In genomic region chr16:72470037-72470673, GRCm38 (mm10) we compare ENCODE assay signal across 21 mouse cellular contexts.
DNase-seq lines count a peak whose midpoint lies in the region; ATAC-seq and TF ChIP-seq lines count a peak whose summit lies in the region.
"Had no signal": no experiment of that assay in that cellular context is flagged by ENCODE, and none has a peak within 500 bp of the region (broad histone marks: within the 10 kb centered on the region; RNA-seq: fewer than 3 reads in every experiment).

No protein-coding gene starts in this region.

- ATAC-seq in kidney, embryonic 16.5 days (ENCODE audit: low FRiP score, low TSS enrichment): peak; percentile 19; the same call in 1 of the 2 replicates
- ATAC-seq in embryonic facial prominence, embryonic 12.5 days (ENCODE audit: insufficient number of reproducible peaks, insufficient read depth, low FRiP score, low TSS enrichment): peak; percentile 80
- ATAC-seq in hindbrain, embryonic 14.5 days (ENCODE audit: low FRiP score): peak; percentile 69
- ATAC-seq in neural tube, embryonic 13.5 days (ENCODE audit: low read depth): peak; percentile 65; the same call in 1 of the 2 replicates
- ATAC-seq: forebrain, embryonic 16.5 days had no signal

- no peak overlapping the region for H3K4me2 ChIP-seq in kidney, embryonic 16.5 days (replicated peaks; ENCODE audit: low read depth, low read length)
- H3K4me2 ChIP-seq in embryonic facial prominence, embryonic 12.5 days (replicated peaks): no peak overlapping the region
- no peak overlapping the region for H3K4me2 ChIP-seq in hindbrain, embryonic 14.5 days (replicated peaks)
- H3K4me2 ChIP-seq in neural tube, embryonic 13.5 days: no peak overlapping the region
- H3K4me2 ChIP-seq: lung, embryonic 14.5 days; stomach, embryonic 15.5 days had no signal

- no peaks in the 10 kb centered on the region for H3K36me3 ChIP-seq in kidney, embryonic 16.5 days (ENCODE audit: insufficient read depth, low read length)
- no peaks in the 10 kb centered on the region for H3K36me3 ChIP-seq in embryonic facial prominence, embryonic 12.5 days
- no peaks in the 10 kb centered on the region for H3K36me3 ChIP-seq in hindbrain, embryonic 14.5 days (replicated peaks; ENCODE audit: control insufficient read depth, insufficient read depth)
- no peaks in the 10 kb centered on the region for H3K36me3 ChIP-seq in neural tube, embryonic 13.5 days
- H3K36me3 ChIP-seq: heart, embryonic 10.5 days; limb, embryonic 10.5 days; stomach, embryonic 15.5 days had no signal

- H3K4me1 ChIP-seq in kidney, embryonic 16.5 days (ENCODE audit: insufficient read depth, low read length): no peaks in the 10 kb centered on the region
- no peaks in the 10 kb centered on the region; the same call in 1 of the 2 replicates for H3K4me1 ChIP-seq in embryonic facial prominence, embryonic 12.5 days
- peaks cover 8% of the 10 kb centered on the region; the same call in 1 of the 2 replicates for H3K4me1 ChIP-seq in hindbrain, embryonic 14.5 days (replicated peaks; ENCODE audit: control insufficient read depth, insufficient read depth, low read length)
- H3K4me1 ChIP-seq in neural tube, embryonic 13.5 days (replicated peaks): peaks cover 12% of the 10 kb centered on the region
- H3K4me1 ChIP-seq in lung, adult 2 months (ENCODE audit: control insufficient read depth, insufficient read depth, low read length): no peaks in the 10 kb centered on the region
- H3K4me1 ChIP-seq: heart, embryonic 10.5 days; stomach, embryonic 15.5 days had no signal

- no peak for TF ChIP-seq CTCF in lung, adult 2 months (IDR thresholded peaks at IDR 0.05; ENCODE audit: insufficient read depth, low read length)

- H3K27me3 ChIP-seq in kidney, embryonic 16.5 days (ENCODE audit: insufficient read depth, low read length): no peaks in the 10 kb centered on the region
- H3K27me3 ChIP-seq in embryonic facial prominence, embryonic 12.5 days: no peaks in the 10 kb centered on the region
- no peaks in the 10 kb centered on the region for H3K27me3 ChIP-seq in hindbrain, embryonic 14.5 days (ENCODE audit: control insufficient read depth, insufficient read depth, low read length)
- no peaks in the 10 kb centered on the region for H3K27me3 ChIP-seq in neural tube, embryonic 13.5 days
- H3K27me3 ChIP-seq: stomach, embryonic 15.5 days had no signal

- no peak overlapping the region for H3K9ac ChIP-seq in kidney, embryonic 16.5 days (replicated peaks; ENCODE audit: low read length)
- no peak overlapping the region for H3K9ac ChIP-seq in embryonic facial prominence, embryonic 12.5 days
- no peak overlapping the region for H3K9ac ChIP-seq in hindbrain, embryonic 14.5 days
- no peak overlapping the region for H3K9ac ChIP-seq in neural tube, embryonic 13.5 days
- H3K9ac ChIP-seq: lung, embryonic 14.5 days; stomach, embryonic 15.5 days had no signal

- no peak for TF ChIP-seq POLR2A in lung, adult 2 months (IDR thresholded peaks at IDR 0.05; ENCODE audit: borderline replicate concordance, extremely low read depth, low read depth, low read length)

- WGBS in kidney, embryonic 16.5 days: 73% methylated on average over 2 of the region's 2 CpGs
- 27% methylated on average over 2 of the region's 2 CpGs for WGBS in embryonic facial prominence, embryonic 12.5 days
- WGBS in hindbrain, embryonic 14.5 days: 17% methylated on average over 2 of the region's 2 CpGs
- WGBS in neural tube, embryonic 13.5 days: 19% methylated on average over 2 of the region's 2 CpGs
- 74% methylated on average over 2 of the region's 2 CpGs for WGBS in lung, adult 2 months

- DNase-seq in kidney, postnatal 25 days: no peak
- no peak for DNase-seq in hindbrain, embryonic 14.5 days (ENCODE audit: low spot score)
- no peak for DNase-seq in lung, adult 2 months
- DNase-seq in cerebellum, postnatal 14 days: no peak
- no peak for DNase-seq in right cerebral cortex, postnatal 14 days
- DNase-seq: adrenal gland, adult 2 months; cerebellum, adult 9-11 months; gastrocnemius, postnatal 36 days; heart, postnatal 10 days; kidney, adult 9 months; kidney, postnatal 4 days; lung, embryonic 14.5 days; lung, postnatal 36 days; thymus, adult 18-20 months had no signal

- no peak overlapping the region for H3K4me3 ChIP-seq in kidney, embryonic 16.5 days (ENCODE audit: low read length)
- no peak overlapping the region for H3K4me3 ChIP-seq in embryonic facial prominence, embryonic 12.5 days
- H3K4me3 ChIP-seq in hindbrain, embryonic 14.5 days (replicated peaks; ENCODE audit: low read length): no peak overlapping the region
- no peak overlapping the region for H3K4me3 ChIP-seq in neural tube, embryonic 13.5 days
- no peak overlapping the region for H3K4me3 ChIP-seq in lung, adult 2 months (replicated peaks; ENCODE audit: extremely low read depth, low read depth, low read length)
- H3K4me3 ChIP-seq: heart, embryonic 10.5 days; limb, embryonic 10.5 days; stomach, embryonic 15.5 days had no signal

- H3K9me3 ChIP-seq in kidney, embryonic 16.5 days (ENCODE audit: low read length): no peaks in the 10 kb centered on the region
- H3K9me3 ChIP-seq in embryonic facial prominence, embryonic 12.5 days: no peaks in the 10 kb centered on the region
- H3K9me3 ChIP-seq in hindbrain, embryonic 14.5 days (ENCODE audit: control insufficient read depth, low read length): no peaks in the 10 kb centered on the region
- H3K9me3 ChIP-seq in neural tube, embryonic 13.5 days: no peaks in the 10 kb centered on the region
- H3K9me3 ChIP-seq: heart, embryonic 10.5 days; limb, embryonic 10.5 days; stomach, embryonic 15.5 days had no signal

- H3K27ac ChIP-seq in kidney, embryonic 16.5 days (ENCODE audit: low read length): no peak overlapping the region
- H3K27ac ChIP-seq in embryonic facial prominence, embryonic 12.5 days: no peak overlapping the region
- peak overlapping the region; percentile 52 for H3K27ac ChIP-seq in hindbrain, embryonic 14.5 days
- H3K27ac ChIP-seq in neural tube, embryonic 13.5 days (replicated peaks): peak overlapping the region; percentile 70
- H3K27ac ChIP-seq: heart, embryonic 10.5 days; limb, embryonic 10.5 days; stomach, embryonic 15.5 days had no signal

Comparison
In these comparisons a context has a peak if more than half of its experiments do, and no peak if none do; other contexts are left out.
1. ATAC-seq: peak in every context shown above with its lines; median percentile 80 in embryonic facial prominence, embryonic 12.5 days; 69 in hindbrain, embryonic 14.5 days; 65 in neural tube, embryonic 13.5 days; 19 in kidney, embryonic 16.5 days.
2. H3K27ac ChIP-seq: peak in hindbrain, embryonic 14.5 days (single experiment) and neural tube, embryonic 13.5 days (single experiment); none in kidney, embryonic 16.5 days (single experiment) and embryonic facial prominence, embryonic 12.5 days (single experiment).